Mouse (Mus musculus) hindbrain, embryonic 10.5 days (tissue): ENCODE results near the gene Zfp345. TPM values are rescaled to one million over a fixed set of nuclear protein-coding genes. Genes with fewer than 3 reads are reported as not detected.
A peak's percentile ranks its signal among the peaks of the same experiment; 100 is the strongest.
"Not testable (repeated sequence)": the region's sequence is repeated elsewhere in the genome, so short reads cannot be mapped to it uniquely, and the experiment has no call there.

Experiments
- DNase-seq: peaks from one replicate; pipeline ENCODE4 v3.0.0-alpha.2; 2017; ENCODE audit warnings: low spot score
- H3K27ac ChIP-seq: fragments of 300-500 bp; sonication (generic); 2 replicates; pipeline ENCODE4 v1.5.1; 2016; ENCODE audit warnings: mild to moderate bottlenecking, moderate library complexity
- H3K27me3 ChIP-seq: fragments of 300-500 bp; sonication (generic); 2 replicates; pipeline ENCODE4 v1.6.1; 2016; ENCODE audit warnings: mild to moderate bottlenecking; ENCODE audit not compliant: poor library complexity, insufficient read depth, severe bottlenecking
- H3K36me3 ChIP-seq: fragments of 300-500 bp; sonication (generic); 2 replicates; pipeline ENCODE4 v1.6.1; 2016; ENCODE audit warnings: mild to moderate bottlenecking, moderate library complexity
- H3K4me1 ChIP-seq: fragments of 300-500 bp; sonication (generic); replicated peaks from 2 replicates; pipeline ENCODE4 v1.6.1; 2016; ENCODE audit warnings: mild to moderate bottlenecking
- H3K4me3 ChIP-seq: fragments of 300-500 bp; sonication (generic); 2 replicates; pipeline ENCODE4 v1.5.1; 2016; ENCODE audit warnings: mild to moderate bottlenecking, moderate library complexity
- H3K9me3 ChIP-seq: fragments of 300-500 bp; sonication (generic); 2 replicates; pipeline ENCODE4 v1.6.1; 2016; ENCODE audit warnings: mild to moderate bottlenecking, moderate library complexity
- WGBS: fragments of 180-500 bp; shearing (Covaris S2); methylation state at CpG from one replicate; pipeline ENCODE4 v1.1.7; 2016; 5-methylcytosine and 5-hydroxymethylcytosine counted together
- polyA plus RNA-seq: library from polyadenylated mRNA; unstranded; fragments of >200 nt; fragmentation: Nextera tagmentation; extraction: Ambion mirVana; gene quantifications from 2 replicates; pipeline ENCODE4 v1.2.1, GENCODE M21; 2016

Zfp345 gene
- 0.07 TPM in 1 of 2 replicates, not detected in the other for polyA plus RNA-seq

- 68% methylated on average over 8 of the region's 8 CpGs for WGBS
- DNase-seq, H3K4me3 ChIP-seq, H3K36me3 ChIP-seq, H3K4me1 ChIP-seq, H3K27ac ChIP-seq, H3K27me3 ChIP-seq, H3K9me3 ChIP-seq: not testable (repeated sequence)
Measured at GRCm38 (mm10) chr2:150484939-150485778, at the start of gene Zfp345. TSS of gene Zfp345 (minus strand) at chr2:150485091.

- Histone ChIP-seq H3K4me3 (peak overlapping the region; percentile 57), H3K27ac (no peak overlapping the region), H3K36me3 (no peaks in the 10 kb centered on the region), H3K9me3 (no peaks in the 10 kb centered on the region), H3K4me1 (peaks cover 5% of the 10 kb centered on the region; the same call in 1 of the 2 replicates), H3K27me3 (peaks cover 34% of the 10 kb centered on the region)
- DNase-seq, result peak; percentile 35
- 2% methylated on average over 42 of the region's 42 CpGs for WGBS
Measured at GRCm38 (mm10) chr2:150525703-150526207, 40.9 kb upstream of the Zfp345 start.

GRCm38 (mm10) chr2:150512837-150513236, 27.9 kb upstream of the Zfp345 start:
- H3K4me3 ChIP-seq, result no peak overlapping the region
- no peaks in the 10 kb centered on the region for H3K4me1 ChIP-seq
- no peaks in the 10 kb centered on the region for H3K27me3 ChIP-seq
- no peaks in the 10 kb centered on the region for H3K36me3 ChIP-seq
- no peak for DNase-seq
- 0 out of 2 replicates have a peak, but pooled peaks cover 3% of the 10 kb centered on the region for H3K9me3 ChIP-seq
- no peak overlapping the region for H3K27ac ChIP-seq
- 84% methylated on average over 3 of the region's 3 CpGs for WGBS

GRCm38 (mm10) chr2:150500124-150500973, 15.5 kb upstream of the Zfp345 start:
- H3K27me3 ChIP-seq, result not testable (repeated sequence)

GRCm38 (mm10) chr2:150493031-150493430, 8.1 kb upstream of the Zfp345 start:
- no peak overlapping the region for H3K4me3 ChIP-seq
- H3K9me3 ChIP-seq, result 0 out of 2 replicates have a peak, but pooled peaks cover 3% of the 10 kb centered on the region
- WGBS, result 63% methylated on average over 2 of the region's 2 CpGs
- H3K27me3 ChIP-seq, result no peaks in the 10 kb centered on the region
- no peak overlapping the region for H3K27ac ChIP-seq
- H3K4me1 ChIP-seq, result no peaks in the 10 kb centered on the region
- no peaks in the 10 kb centered on the region for H3K36me3 ChIP-seq
- DNase-seq, result no peak

More at GRCm38 (mm10) chr2:150500124-150500973, 15.5 kb upstream of the Zfp345 start:
- not testable (repeated sequence) for H3K4me1 ChIP-seq, H3K27ac ChIP-seq, H3K9me3 ChIP-seq, H3K36me3 ChIP-seq
- 44% methylated on average over 60 of the region's 60 CpGs for WGBS
- H3K4me3 ChIP-seq, result peak overlapping the region; percentile 36
- peak; percentile 8 for DNase-seq

GRCm38 (mm10) chr2:150451180-150451919, 33.5 kb downstream of the Zfp345 start, which contains the start of gene Zfp442:
TSS of gene Zfp442 (minus strand) at chr2:150451486.
- H3K27me3 ChIP-seq, H3K9me3 ChIP-seq, H3K4me1 ChIP-seq, H3K36me3 ChIP-seq: not testable (repeated sequence)
- H3K4me3 ChIP-seq, result peak within 1 kb of the TSS; percentile 58
- peak; percentile 71 for DNase-seq
- H3K27ac ChIP-seq, result peak within 1 kb of the TSS; percentile 84
- under 1% methylated on average over 18 of the region's 18 CpGs for WGBS

GRCm38 (mm10) chr2:150439084-150439483, 45.8 kb downstream of the Zfp345 start:
- Histone ChIP-seq H3K36me3 (peaks cover 27% of the 10 kb centered on the region), H3K9me3 (peaks cover 33% of the 10 kb centered on the region)
- H3K27ac ChIP-seq, DNase-seq, H3K4me1 ChIP-seq, H3K4me3 ChIP-seq, H3K27me3 ChIP-seq: not testable (repeated sequence)
- WGBS, result 85% methylated on average over 1 of the region's 1 CpGs

Other genes with a start within 250 kb of the Zfp345 start
- 2.1 and 3.2 TPM in 2 replicates for gene Gm21994, start 229.5 kb downstream of the Zfp345 start, polyA plus RNA-seq
- not detected in 2 replicates for gene Gm14124, start 227.6 kb downstream of the Zfp345 start, polyA plus RNA-seq
- 1.4 and 2.5 TPM in 2 replicates for gene Gm10130, start 161.4 kb downstream of the Zfp345 start, polyA plus RNA-seq
- 8.7 and 9.7 TPM in 2 replicates for gene 3300002I08Rik, start 122.3 kb downstream of the Zfp345 start, polyA plus RNA-seq
- 6.1 and 9.6 TPM in 2 replicates for gene Zfp442, start 33.6 kb downstream of the Zfp345 start, polyA plus RNA-seq
- 0.22 and 0.26 TPM in 2 replicates for gene Cst7, start 85.3 kb upstream of the Zfp345 start, polyA plus RNA-seq
- gene Apmap, start 123.5 kb upstream of the Zfp345 start, polyA plus RNA-seq, result 32.2 and 39.1 TPM in 2 replicates
- gene Acss1, start 183.4 kb upstream of the Zfp345 start, polyA plus RNA-seq, result 16.2 and 34.1 TPM in 2 replicates
- 1.0 TPM in 2 replicates for gene Vsx1, start 204.3 kb upstream of the Zfp345 start, polyA plus RNA-seq